Mouse (Mus musculus): ENCODE results near the gene Otulin. TPM values are rescaled to one million over a fixed set of nuclear protein-coding genes. Genes with fewer than 3 reads are reported as not detected.
A peak's percentile ranks its signal among the peaks of the same experiment; 100 is the strongest.

Gene Otulin
- polyA plus RNA-seq, 2 experiments: 14.6 to 24.1 TPM

GRCm38 (mm10) chr15:27498078-27498477 is 132.4 kb downstream of the Otulin start:
- Histone ChIP-seq H3K36me3 (replicated peaks; ENCODE audit: control insufficient read depth, insufficient read depth, low read depth) (no peaks in the 10 kb centered on the region), H3K4me3 (ENCODE audit: insufficient read depth in 1 of 2, low read depth in 2 of 2, low read length in 2 of 2) (no peak overlapping the region), H3K27ac (peak overlapping the region; percentile 95), H3K27me3 (ENCODE audit: control insufficient read depth, insufficient read depth, low read length) (no peaks in the 10 kb centered on the region), H3K9ac (replicated peaks) (peak overlapping the region; percentile 66), H3K9me3 (ENCODE audit: control insufficient read depth, low read length) (no peaks in the 10 kb centered on the region), H3K4me2 (ENCODE audit: low read depth) (peak overlapping the region; percentile 73), H3K4me1 (replicated peaks; ENCODE audit: control insufficient read depth in 2 of 2, insufficient read depth in 2 of 2, low read length in 1 of 2) (peaks cover 66 to 71% of the 10 kb centered on the region in 2 experiments)
- TF ChIP-seq EP300 (IDR thresholded peaks at IDR 0.05; ENCODE audit: low read depth) (no peak), CTCF (IDR thresholded peaks at IDR 0.05; ENCODE audit: low read depth) (no peak)
- no peak for ATAC-seq (ENCODE audit: insufficient read depth)
- DNase-seq (ENCODE audit: low read depth in 3 of 3, low spot score in 3 of 3): no peak
- 70% methylated on average over 5 of the region's 5 CpGs for WGBS (ENCODE audit: insufficient replicate concordance)

GRCm38 (mm10) chr15:27497300-27497997 is 133.0 kb downstream of the Otulin start:
- ATAC-seq (ENCODE audit: insufficient read depth): peak; percentile 56
- H3K27ac ChIP-seq: peak overlapping the region; percentile 95
- H3K9ac ChIP-seq (replicated peaks): peak overlapping the region; percentile 66
- H3K4me3 ChIP-seq (ENCODE audit: insufficient read depth in 1 of 2, low read depth in 2 of 2, low read length in 2 of 2): peak overlapping the region; percentile 24 to 30; a peak in 3 of 4 replicates
- peaks cover 70 to 74% of the 10 kb centered on the region in 2 experiments for H3K4me1 ChIP-seq (replicated peaks; ENCODE audit: control insufficient read depth in 2 of 2, insufficient read depth in 2 of 2, low read length in 1 of 2)
- TF ChIP-seq EP300 (IDR thresholded peaks at IDR 0.05; ENCODE audit: low read depth): peak; percentile 72
- TF ChIP-seq CTCF (IDR thresholded peaks at IDR 0.05; ENCODE audit: low read depth): no peak
- peak overlapping the region; percentile 73 for H3K4me2 ChIP-seq (ENCODE audit: low read depth)
- DNase-seq (ENCODE audit: low read depth in 3 of 3, low spot score in 3 of 3): peak in 1 of 3 experiments; percentile 58
- no peaks in the 10 kb centered on the region for H3K36me3 ChIP-seq (replicated peaks; ENCODE audit: control insufficient read depth, insufficient read depth, low read depth)
- WGBS (ENCODE audit: insufficient replicate concordance): 17% methylated on average over 7 of the region's 7 CpGs
- H3K27me3 ChIP-seq (ENCODE audit: control insufficient read depth, insufficient read depth, low read length): no peaks in the 10 kb centered on the region
- H3K9me3 ChIP-seq (ENCODE audit: control insufficient read depth, low read length): no peaks in the 10 kb centered on the region

- peak overlapping the region; percentile 24 to 30 for H3K4me3 ChIP-seq (ENCODE audit: insufficient read depth in 1 of 2, low read depth in 2 of 2, low read length in 2 of 2)
- no peaks in the 10 kb centered on the region for H3K27me3 ChIP-seq (ENCODE audit: control insufficient read depth, insufficient read depth, low read length)
- H3K36me3 ChIP-seq (replicated peaks; ENCODE audit: control insufficient read depth, insufficient read depth, low read depth): no peaks in the 10 kb centered on the region
- 18% methylated on average over 11 of the region's 11 CpGs for WGBS (ENCODE audit: insufficient replicate concordance)
- DNase-seq (ENCODE audit: low read depth in 3 of 3, low spot score in 3 of 3) (peak; percentile 84 to 97 (median 91)), ATAC-seq (ENCODE audit: insufficient read depth) (peak; percentile 91)
- TF ChIP-seq CTCF (IDR thresholded peaks at IDR 0.05; ENCODE audit: low read depth) (peak; percentile 41), EP300 (IDR thresholded peaks at IDR 0.05; ENCODE audit: low read depth) (peak; percentile 100)
- H3K4me2 ChIP-seq (ENCODE audit: low read depth): peak overlapping the region; percentile 73
- peaks cover 77 to 78% of the 10 kb centered on the region in 2 experiments for H3K4me1 ChIP-seq (replicated peaks; ENCODE audit: control insufficient read depth in 2 of 2, insufficient read depth in 2 of 2, low read length in 1 of 2)
- peak overlapping the region; percentile 95 for H3K27ac ChIP-seq
- H3K9me3 ChIP-seq (ENCODE audit: control insufficient read depth, low read length): no peaks in the 10 kb centered on the region
- H3K9ac ChIP-seq (replicated peaks): peak overlapping the region; percentile 66
These were observed 133.7 kb downstream of the Otulin start for GRCm38 (mm10) chr15:27496596-27497299.

- Histone ChIP-seq H3K36me3 (replicated peaks; ENCODE audit: control insufficient read depth, insufficient read depth, low read depth) (no peaks in the 10 kb centered on the region), H3K27me3 (ENCODE audit: control insufficient read depth, insufficient read depth, low read length) (no peaks in the 10 kb centered on the region), H3K9ac (replicated peaks) (peak overlapping the region; percentile 66), H3K4me1 (replicated peaks; ENCODE audit: control insufficient read depth in 2 of 2, insufficient read depth in 2 of 2, low read length in 1 of 2) (peaks cover 80 to 85% of the 10 kb centered on the region in 2 experiments), H3K4me3 (ENCODE audit: insufficient read depth in 1 of 2, low read depth in 2 of 2, low read length in 2 of 2) (no peak overlapping the region; a peak in 1 of 4 replicates), H3K4me2 (ENCODE audit: low read depth) (peak overlapping the region; percentile 73), H3K27ac (peak overlapping the region; percentile 95), H3K9me3 (ENCODE audit: control insufficient read depth, low read length) (no peaks in the 10 kb centered on the region)
- TF ChIP-seq EP300 (IDR thresholded peaks at IDR 0.05; ENCODE audit: low read depth) (no peak), CTCF (IDR thresholded peaks at IDR 0.05; ENCODE audit: low read depth) (no peak)
- no peak for DNase-seq (ENCODE audit: low read depth in 3 of 3, low spot score in 3 of 3)
- 44% methylated on average over 5 of the region's 5 CpGs for WGBS (ENCODE audit: insufficient replicate concordance)
- ATAC-seq (ENCODE audit: insufficient read depth): no peak
These were observed 134.5 kb downstream of the Otulin start for GRCm38 (mm10) chr15:27495981-27496401.

- ATAC-seq (ENCODE audit: insufficient read depth): no peak
These were observed 137.0 kb downstream of the Otulin start for GRCm38 (mm10) chr15:27493516-27493915.

More at GRCm38 (mm10) chr15:27493516-27493915, 137.0 kb downstream of the Otulin start:
- H3K9me3 ChIP-seq (ENCODE audit: control insufficient read depth, low read length): no peaks in the 10 kb centered on the region
- peak overlapping the region; percentile 23; the same call in 1 of the 2 replicates for H3K9ac ChIP-seq (replicated peaks)
- peak overlapping the region; percentile 47 for H3K27ac ChIP-seq
- 0 out of 2 replicates have a peak overlapping the region, but pooled peaks have one; percentile 18 for H3K4me2 ChIP-seq (ENCODE audit: low read depth)
- H3K27me3 ChIP-seq (ENCODE audit: control insufficient read depth, insufficient read depth, low read length): no peaks in the 10 kb centered on the region
- H3K36me3 ChIP-seq (replicated peaks; ENCODE audit: control insufficient read depth, insufficient read depth, low read depth): no peaks in the 10 kb centered on the region
- 28% methylated on average over 10 of the region's 10 CpGs for WGBS (ENCODE audit: insufficient replicate concordance)
- no peak overlapping the region for H3K4me3 ChIP-seq (ENCODE audit: insufficient read depth in 1 of 2, low read depth in 2 of 2, low read length in 2 of 2)
- TF ChIP-seq EP300 (IDR thresholded peaks at IDR 0.05; ENCODE audit: low read depth): no peak
- no peak for DNase-seq (ENCODE audit: low read depth in 3 of 3, low spot score in 3 of 3)
- peaks cover 75% of the 10 kb centered on the region in 2 experiments for H3K4me1 ChIP-seq (replicated peaks; ENCODE audit: control insufficient read depth in 2 of 2, insufficient read depth in 2 of 2, low read length in 1 of 2)

All from liver, embryonic 14.5 days (tissue).